Mouse (Mus musculus) spleen, postnatal 36 days (tissue): ENCODE measurements around the gene Zfp781.
"Not testable (repeated sequence)": the region's sequence is repeated elsewhere in the genome, so short reads cannot be mapped to it uniquely, and the experiment has no call there.

ENCODE experiments used
- DNase-seq, 2 experiments: peaks; one replicate each; pipeline ENCODE4 v3.0.0; 2022; ENCODE audit warnings: low spot score in 2 of 2, mixed read lengths in 1 of 2

Gene Zfp781

DNA sequence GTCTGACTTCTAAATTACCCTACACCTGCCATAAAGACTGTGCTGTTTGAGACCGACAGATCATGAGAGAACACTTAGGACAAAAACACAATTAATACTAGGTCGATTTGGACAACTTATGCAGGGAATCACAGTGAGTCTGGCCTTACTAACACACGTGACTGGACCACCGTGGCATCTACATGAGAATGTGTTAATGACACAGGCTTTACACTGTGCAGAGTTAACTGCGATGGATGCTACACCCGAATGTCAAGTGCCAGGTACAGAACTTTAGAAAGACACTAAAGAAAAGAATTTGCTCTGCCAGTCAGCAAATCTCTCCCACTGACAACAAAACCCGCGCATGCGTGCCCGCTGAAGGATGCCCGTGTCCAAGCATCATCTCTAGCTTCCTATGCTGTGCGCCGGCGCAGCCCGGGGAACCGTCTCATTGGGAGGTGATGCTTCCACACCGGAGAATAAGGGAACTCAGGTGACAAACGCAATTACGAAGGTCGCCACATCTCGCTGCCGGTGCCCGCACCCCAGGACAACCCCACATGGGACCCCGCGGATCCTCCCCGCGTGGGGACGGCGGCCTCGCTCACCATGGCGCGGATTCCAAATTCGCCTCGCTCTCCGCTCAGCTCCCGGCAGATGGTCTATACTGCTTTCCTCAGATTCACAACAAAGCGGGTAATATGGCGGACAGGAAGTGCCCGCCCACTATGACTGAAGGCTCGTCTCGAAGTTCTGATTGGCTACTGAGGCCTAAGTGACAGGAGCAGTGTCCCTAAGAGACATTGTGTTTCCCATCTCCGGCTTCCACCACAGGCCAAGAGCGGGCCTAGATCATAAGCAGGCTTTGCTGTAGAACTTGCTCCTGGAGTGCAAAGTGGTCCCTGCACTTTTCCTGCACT lies at the start of gene Zfp781:
Zfp781 (minus strand) TSS at position 639 of the 902 bp plus-strand sequence.
- DNase-seq, result not testable (repeated sequence)

DNA sequence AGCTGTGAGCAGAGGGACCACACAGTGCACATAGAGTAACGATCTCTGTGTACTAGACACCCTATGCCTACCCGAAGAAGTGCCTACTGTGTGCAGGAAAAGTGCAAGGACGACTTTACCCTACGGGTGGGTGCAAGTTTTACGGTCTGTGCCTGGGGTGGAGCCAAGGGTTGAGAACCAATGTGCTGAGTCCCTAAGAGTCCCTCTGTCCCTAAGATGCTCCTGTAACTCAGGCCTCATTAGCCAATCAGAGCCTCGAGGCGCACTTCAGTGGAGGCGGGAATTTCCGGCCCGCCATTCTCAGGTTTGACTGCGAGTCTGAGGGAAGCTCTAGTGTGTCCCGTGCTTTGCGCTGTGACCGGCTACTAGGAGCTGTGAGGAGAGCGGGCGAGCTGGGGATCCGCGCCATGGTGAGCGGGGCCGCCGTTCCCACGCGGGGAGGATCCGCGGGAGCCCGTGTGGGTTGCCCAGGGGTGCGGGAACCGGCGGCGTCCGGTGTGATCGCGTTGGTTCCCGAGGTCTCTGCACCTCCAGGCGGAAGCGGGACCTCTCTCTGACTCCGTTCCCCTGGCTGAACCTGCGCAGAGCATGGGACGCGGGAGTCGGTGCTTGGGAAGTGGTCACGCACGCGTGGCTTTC lies 48.2 kb upstream of the Zfp781 start:
- DNase-seq, result not testable (repeated sequence)

DNA sequence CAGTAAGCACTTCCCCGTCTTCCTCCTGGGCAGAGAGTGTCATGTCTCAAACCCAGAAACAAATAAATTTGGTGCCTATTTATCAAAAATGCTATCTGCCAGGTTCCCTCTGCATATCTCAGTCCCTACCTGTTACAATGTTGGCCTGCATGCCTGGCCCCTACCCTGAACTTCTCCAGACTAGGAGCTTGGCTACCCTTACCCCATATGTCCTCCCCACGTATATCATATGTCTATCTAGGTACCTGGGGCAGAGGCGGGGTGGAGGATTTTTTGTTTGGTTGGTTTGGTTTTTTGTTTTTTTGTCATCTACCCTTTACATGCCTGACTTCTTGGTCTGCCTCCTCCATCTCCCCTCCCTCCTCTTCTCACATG lies 451 bp upstream of the Zfp781 start:
- not testable (repeated sequence) for DNase-seq

DNA sequence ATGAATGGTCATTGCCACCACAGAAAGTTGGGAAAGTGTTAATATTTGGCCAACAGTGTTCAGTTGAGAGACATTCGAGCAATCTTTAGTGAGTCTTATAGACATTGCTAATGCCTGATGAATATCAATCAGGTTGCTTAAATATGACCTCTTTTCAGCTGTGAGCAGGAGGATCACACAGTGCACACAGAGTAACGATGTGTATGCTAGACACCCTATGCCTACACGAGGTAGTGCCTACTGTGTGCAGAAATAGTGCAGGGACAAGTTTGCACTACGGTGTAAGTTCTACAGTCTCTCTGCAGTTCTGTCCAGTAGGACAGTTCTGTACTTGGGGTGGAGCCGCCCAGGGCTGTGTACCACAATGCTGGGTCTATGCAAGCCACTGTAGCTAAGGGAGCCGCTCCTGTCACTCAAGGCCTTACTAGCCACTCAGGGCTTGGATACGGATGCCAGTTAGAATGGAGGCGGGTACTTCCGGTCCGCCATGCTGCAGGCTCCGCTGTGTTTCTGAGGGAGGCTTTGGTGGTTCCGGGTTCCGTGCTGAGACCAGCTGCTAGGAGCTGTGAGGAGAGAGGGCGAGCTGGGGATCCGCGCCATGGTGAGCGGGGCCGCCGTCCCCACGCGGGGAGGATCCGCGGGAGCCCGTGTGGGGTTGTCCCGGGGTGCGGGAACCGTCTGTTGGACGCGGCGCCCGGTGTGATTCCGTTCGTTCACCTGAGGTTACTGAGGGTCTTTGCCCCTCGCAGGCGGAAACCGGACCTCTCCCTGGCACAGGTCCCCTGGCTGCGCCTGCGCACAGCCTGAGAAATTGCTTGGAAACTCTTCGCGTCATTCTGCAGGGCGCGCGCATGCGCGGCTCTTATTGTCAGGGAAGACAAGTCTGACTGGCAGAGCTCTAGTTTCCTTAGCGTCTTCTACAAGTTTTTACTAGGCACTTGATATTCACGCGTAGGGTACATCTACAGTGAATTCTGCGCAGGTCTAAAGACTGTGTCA lies 66.6 kb downstream of the Zfp781 start, which contains the start of gene Gm32687:
Gm32687 (plus strand) TSS at position 526 of the 999 bp plus-strand sequence.
- DNase-seq, result not testable (repeated sequence)
